Mouse (Mus musculus) midbrain, embryonic 13.5 days (tissue): Measurements from ENCODE around the gene Sh3rf1. TPM values are rescaled to one million over a fixed set of nuclear protein-coding genes. Genes with fewer than 3 reads are reported as not detected.

ENCODE experiments used
- ATAC-seq: fragments of 200-750 bp; cut with Nextera tagmentation; 2 replicates; pipeline ENCODE4 v1.8.0; 2017; ENCODE audit warnings: mild to moderate bottlenecking, moderate TSS enrichment, moderate library complexity
- H3K27ac ChIP-seq: fragments of 300-500 bp; sonication (generic); 2 replicates; pipeline ENCODE4 v1.5.1; 2015; ENCODE audit warnings: inconsistent platforms, mild to moderate bottlenecking, moderate library complexity
- H3K27me3 ChIP-seq: fragments of 300-500 bp; sonication (generic); 2 replicates; pipeline ENCODE4 v1.6.1; 2015; ENCODE audit warnings: mild to moderate bottlenecking, inconsistent platforms
- H3K36me3 ChIP-seq: fragments of 300-500 bp; sonication (generic); 2 replicates; pipeline ENCODE4 v1.6.1; 2015; ENCODE audit warnings: mild to moderate bottlenecking, inconsistent platforms
- H3K4me1 ChIP-seq: fragments of 300-500 bp; sonication (generic); replicated peaks from 2 replicates; pipeline ENCODE4 v1.6.1; 2015; ENCODE audit warnings: inconsistent platforms
- H3K4me2 ChIP-seq: fragments of 300-500 bp; sonication (generic); replicated peaks from 2 replicates; pipeline ENCODE4 v1.6.1; 2015; ENCODE audit warnings: moderate library complexity, mild to moderate bottlenecking, inconsistent platforms
- H3K4me3 ChIP-seq: fragments of 300-500 bp; sonication (generic); replicated peaks from 2 replicates; pipeline ENCODE4 v1.5.1; 2015; ENCODE audit warnings: mild to moderate bottlenecking, inconsistent platforms
- H3K9ac ChIP-seq: fragments of 300-500 bp; sonication (generic); replicated peaks from 2 replicates; pipeline ENCODE4 v1.6.1; 2015; ENCODE audit warnings: mild to moderate bottlenecking, inconsistent platforms
- H3K9me3 ChIP-seq: fragments of 300-500 bp; sonication (generic); 2 replicates; pipeline ENCODE4 v1.6.1; 2016; ENCODE audit warnings: mild to moderate bottlenecking, inconsistent platforms
- WGBS: fragments of 180-500 bp; shearing (Covaris S2); methylation state at CpG from one replicate; pipeline ENCODE4 v1.1.7; 2015; 5-methylcytosine and 5-hydroxymethylcytosine counted together
- polyA plus RNA-seq: library from polyadenylated mRNA; unstranded; fragments of >200 nt; fragmentation: Nextera tagmentation; extraction: Ambion mirVana; gene quantifications from 2 replicates; pipeline ENCODE4 v1.2.1, GENCODE M21; 2015

Gene Sh3rf1
- polyA plus RNA-seq, 1 experiment from 2014 or later = 29.8 TPM

GRCm38 (mm10) chr8:61203035-61203826, 20.4 kb upstream of the Sh3rf1 start:
- no peaks in the 10 kb centered on the region for H3K27me3 ChIP-seq
- WGBS = 89% methylated on average over 5 of the region's 5 CpGs
- 0 out of 2 replicates have a peak, but pooled peaks cover 3% of the 10 kb centered on the region for H3K9me3 ChIP-seq
- H3K4me1 ChIP-seq = no peaks in the 10 kb centered on the region
- H3K36me3 ChIP-seq = no peaks in the 10 kb centered on the region
- no peak for ATAC-seq
- H3K4me3 ChIP-seq = no peak overlapping the region
- H3K27ac ChIP-seq = no peak overlapping the region
- no peak overlapping the region for H3K9ac ChIP-seq
- no peak overlapping the region for H3K4me2 ChIP-seq

- H3K36me3 ChIP-seq = no peaks in the 10 kb centered on the region
- H3K4me1 ChIP-seq = no peaks in the 10 kb centered on the region
- 88% methylated on average over 2 of the region's 2 CpGs for WGBS
- H3K27me3 ChIP-seq = no peaks in the 10 kb centered on the region
- H3K4me2 ChIP-seq = no peak overlapping the region
- H3K4me3 ChIP-seq = no peak overlapping the region
- H3K27ac ChIP-seq = no peak overlapping the region
- no peak overlapping the region for H3K9ac ChIP-seq
- no peak for ATAC-seq
- H3K9me3 ChIP-seq = no peaks in the 10 kb centered on the region
Measured at GRCm38 (mm10) chr8:61206876-61207275, 16.8 kb upstream of the Sh3rf1 start.

GRCm38 (mm10) chr8:61207636-61208035, 16.0 kb upstream of the Sh3rf1 start:
- no peak overlapping the region for H3K9ac ChIP-seq
- H3K27me3 ChIP-seq = no peaks in the 10 kb centered on the region
- no peak for ATAC-seq
- no peaks in the 10 kb centered on the region for H3K36me3 ChIP-seq
- no peak overlapping the region for H3K27ac ChIP-seq
- 55% methylated on average over 4 of the region's 4 CpGs for WGBS
- no peaks in the 10 kb centered on the region for H3K4me1 ChIP-seq
- H3K4me2 ChIP-seq = no peak overlapping the region
- H3K9me3 ChIP-seq = no peaks in the 10 kb centered on the region
- H3K4me3 ChIP-seq = no peak overlapping the region

- H3K27me3 ChIP-seq = no peaks in the 10 kb centered on the region
- 88% methylated on average over 9 of the region's 9 CpGs for WGBS
- H3K36me3 ChIP-seq = no peaks in the 10 kb centered on the region
- H3K9me3 ChIP-seq = no peaks in the 10 kb centered on the region
- H3K9ac ChIP-seq = no peak overlapping the region
- ATAC-seq = no peak
- H3K4me2 ChIP-seq = no peak overlapping the region
- H3K27ac ChIP-seq = no peak overlapping the region
- H3K4me1 ChIP-seq = no peaks in the 10 kb centered on the region
- H3K4me3 ChIP-seq = no peak overlapping the region
Measured at GRCm38 (mm10) chr8:61208719-61209118, 15.0 kb upstream of the Sh3rf1 start.

- H3K9ac ChIP-seq = no peak overlapping the region
- H3K27me3 ChIP-seq = no peaks in the 10 kb centered on the region
- H3K9me3 ChIP-seq = no peaks in the 10 kb centered on the region
- no peak for ATAC-seq
- H3K4me2 ChIP-seq = no peak overlapping the region
- H3K4me3 ChIP-seq = no peak overlapping the region
- no peak overlapping the region for H3K27ac ChIP-seq
- WGBS = 91% methylated on average over 8 of the region's 8 CpGs
- H3K36me3 ChIP-seq = no peaks in the 10 kb centered on the region
- no peaks in the 10 kb centered on the region; the same call in 1 of the 2 replicates for H3K4me1 ChIP-seq
Measured at GRCm38 (mm10) chr8:61210836-61211235, 12.8 kb upstream of the Sh3rf1 start.

- no peaks in the 10 kb centered on the region; the same call in 1 of the 2 replicates for H3K4me1 ChIP-seq
- H3K27ac ChIP-seq = no peak overlapping the region
- no peaks in the 10 kb centered on the region for H3K36me3 ChIP-seq
- H3K27me3 ChIP-seq = no peaks in the 10 kb centered on the region
- ATAC-seq = no peak
- 52% methylated on average over 5 of the region's 5 CpGs for WGBS
- H3K4me2 ChIP-seq = no peak overlapping the region
- H3K4me3 ChIP-seq = no peak overlapping the region
- H3K9me3 ChIP-seq = no peaks in the 10 kb centered on the region
- H3K9ac ChIP-seq = no peak overlapping the region
Measured at GRCm38 (mm10) chr8:61215081-61215819, 8.4 kb upstream of the Sh3rf1 start.

- H3K9ac ChIP-seq = no peak overlapping the region
Measured at GRCm38 (mm10) chr8:61217017-61217416, 6.7 kb upstream of the Sh3rf1 start.

GRCm38 (mm10) chr8:61217426-61217825, 6.2 kb upstream of the Sh3rf1 start:
- no peak overlapping the region for H3K27ac ChIP-seq
- H3K4me1 ChIP-seq = no peaks in the 10 kb centered on the region; the same call in 1 of the 2 replicates
- no peak overlapping the region for H3K9ac ChIP-seq
- 89% methylated on average over 8 of the region's 8 CpGs for WGBS
- no peak overlapping the region for H3K4me3 ChIP-seq
- H3K4me2 ChIP-seq = no peak overlapping the region
- no peaks in the 10 kb centered on the region for H3K36me3 ChIP-seq
- no peaks in the 10 kb centered on the region for H3K9me3 ChIP-seq
- no peaks in the 10 kb centered on the region for H3K27me3 ChIP-seq
- no peak for ATAC-seq

More at GRCm38 (mm10) chr8:61217017-61217416, 6.7 kb upstream of the Sh3rf1 start:
- no peaks in the 10 kb centered on the region for H3K9me3 ChIP-seq
- WGBS = 75% methylated on average over 3 of the region's 3 CpGs
- no peak overlapping the region for H3K4me3 ChIP-seq
- H3K4me2 ChIP-seq = no peak overlapping the region
- ATAC-seq = no peak
- H3K27ac ChIP-seq = no peak overlapping the region
- no peaks in the 10 kb centered on the region; the same call in 1 of the 2 replicates for H3K4me1 ChIP-seq
- no peaks in the 10 kb centered on the region for H3K27me3 ChIP-seq
- H3K36me3 ChIP-seq = no peaks in the 10 kb centered on the region

GRCm38 (mm10) chr8:61218439-61218838, 5.2 kb upstream of the Sh3rf1 start:
- no peak overlapping the region for H3K27ac ChIP-seq
- no peak overlapping the region for H3K4me2 ChIP-seq
- no peaks in the 10 kb centered on the region for H3K9me3 ChIP-seq
- H3K9ac ChIP-seq = no peak overlapping the region
- no peaks in the 10 kb centered on the region for H3K36me3 ChIP-seq
- no peak for ATAC-seq
- no peaks in the 10 kb centered on the region for H3K27me3 ChIP-seq
- peaks cover 3% of the 10 kb centered on the region; the same call in 1 of the 2 replicates for H3K4me1 ChIP-seq
- H3K4me3 ChIP-seq = no peak overlapping the region
- WGBS = 95% methylated on average over 2 of the region's 2 CpGs

GRCm38 (mm10) chr8:61223283-61223682, 389 bp upstream of the Sh3rf1 start:
- H3K4me3 ChIP-seq = peak overlapping the region; percentile 92
- H3K9ac ChIP-seq = peak overlapping the region; percentile 93
- H3K27ac ChIP-seq = peak overlapping the region; percentile 89; the same call in 1 of the 2 replicates
- H3K36me3 ChIP-seq = no peaks in the 10 kb centered on the region
- ATAC-seq = peak; percentile 14; the same call in 1 of the 2 replicates
- no peaks in the 10 kb centered on the region for H3K27me3 ChIP-seq
- H3K4me1 ChIP-seq = peaks cover 39% of the 10 kb centered on the region
- WGBS = 30% methylated on average over 5 of the region's 5 CpGs
- peak overlapping the region; percentile 84 for H3K4me2 ChIP-seq
- H3K9me3 ChIP-seq = no peaks in the 10 kb centered on the region

GRCm38 (mm10) chr8:61224380-61225092, 864 bp downstream of the Sh3rf1 start:
- ATAC-seq = peak; percentile 79
- H3K27me3 ChIP-seq = no peaks in the 10 kb centered on the region
- H3K36me3 ChIP-seq = no peaks in the 10 kb centered on the region
- no peaks in the 10 kb centered on the region for H3K9me3 ChIP-seq
- H3K9ac ChIP-seq = peak overlapping the region; percentile 93
- peak overlapping the region; percentile 92 for H3K4me3 ChIP-seq
- WGBS = under 1% methylated on average over 41 of the region's 41 CpGs
- peaks cover 50% of the 10 kb centered on the region for H3K4me1 ChIP-seq
- H3K27ac ChIP-seq = peak overlapping the region; percentile 89
- H3K4me2 ChIP-seq = peak overlapping the region; percentile 84
